Mouse (Mus musculus) regulatory T cell (primary cell): ENCODE data around the gene Cyth4.

Experiments
- in situ Hi-C: fragments of 300-600 bp; cut with MboI, MseI; formaldehyde crosslinking; loops from one replicate; pipeline ENCODE4 v1.15.1; 2025; ENCODE audit warnings: high pct_unique_total_duplicates

The Cyth4 gene

GRCm38 (mm10) chr15:78596914-78597313 is at the start of gene Cyth4:
TSS of gene Cyth4 (plus strand) at chr15:78597047.
- in situ Hi-C loops, result loop anchor here (25.0 kb wide), 1 partner anchor 1465 kb away; no protein-coding TSS in a partner anchor

- in situ Hi-C loops, result no loop called here
These were observed 49.2 kb upstream of the Cyth4 start for GRCm38 (mm10) chr15:78547415-78548335.

- in situ Hi-C loops, result no loop called here
These were observed 48.5 kb upstream of the Cyth4 start for GRCm38 (mm10) chr15:78548336-78548665.

- in situ Hi-C loops, result no loop called here
These were observed 48.1 kb upstream of the Cyth4 start for GRCm38 (mm10) chr15:78548711-78549110.

- in situ Hi-C loops, result no loop called here
These were observed 47.6 kb upstream of the Cyth4 start for GRCm38 (mm10) chr15:78549189-78549734.

GRCm38 (mm10) chr15:78554545-78555313 is 42.1 kb upstream of the Cyth4 start:
- in situ Hi-C loops, result no loop called here

GRCm38 (mm10) chr15:78557693-78558535 is 38.9 kb upstream of the Cyth4 start:
- in situ Hi-C loops, result no loop called here

- in situ Hi-C loops, result no loop called here
These were observed 37.5 kb upstream of the Cyth4 start for GRCm38 (mm10) chr15:78559141-78559979.

- in situ Hi-C loops, result no loop called here
These were observed 33.5 kb upstream of the Cyth4 start for GRCm38 (mm10) chr15:78563344-78563743.

GRCm38 (mm10) chr15:78563937-78564336 is 32.9 kb upstream of the Cyth4 start:
- in situ Hi-C loops, result no loop called here

- in situ Hi-C loops, result no loop called here
These were observed 31.9 kb upstream of the Cyth4 start for GRCm38 (mm10) chr15:78564764-78565435.

- in situ Hi-C loops, result no loop called here
These were observed 29.2 kb upstream of the Cyth4 start for GRCm38 (mm10) chr15:78567608-78568120.

- in situ Hi-C loops, result no loop called here
These were observed 26.7 kb upstream of the Cyth4 start for GRCm38 (mm10) chr15:78570170-78570569.

GRCm38 (mm10) chr15:78571554-78572269 is 25.1 kb upstream of the Cyth4 start:
- in situ Hi-C loops, result no loop called here

- in situ Hi-C loops, result no loop called here
These were observed 24.6 kb upstream of the Cyth4 start for GRCm38 (mm10) chr15:78572270-78572600.

- in situ Hi-C loops, result no loop called here
These were observed 24.0 kb upstream of the Cyth4 start, which contains the start of gene Rac2 for GRCm38 (mm10) chr15:78572658-78573397. TSS of gene Rac2 (minus strand) at chr15:78572783.

GRCm38 (mm10) chr15:78576284-78576810 is 20.5 kb upstream of the Cyth4 start:
- in situ Hi-C loops, result loop anchor here (25.0 kb wide), 1 partner anchor 1486 kb away; no protein-coding TSS in a partner anchor

- in situ Hi-C loops, result loop anchor here (25.0 kb wide), 1 partner anchor 1479 kb away; no protein-coding TSS in a partner anchor
These were observed 13.5 kb upstream of the Cyth4 start for GRCm38 (mm10) chr15:78583352-78583751.
